Mouse (Mus musculus) MEL (cell line): ENCODE data around the gene Creg2.

Experiments used
- CTCF ChIP-seq, 3 experiments: IDR thresholded peaks in 2 of 3; conservative IDR thresholded peaks in 1 of 3; 2 replicates each; pipeline ENCODE4 v1.5.1; 2011 to 2012; ENCODE audit warnings: low read length in 3 of 3, low read depth in 2 of 3, mild to moderate bottlenecking in 2 of 3, improper control_type of control experiment in 1 of 3, inconsistent platforms in 1 of 3, mixed read lengths in 1 of 3, moderate library complexity in 1 of 3; ENCODE audit not compliant: control insufficient read depth in 1 of 3, insufficient read depth in 1 of 3, poor library complexity in 1 of 3, severe bottlenecking in 1 of 3
- E2F4 ChIP-seq: IDR thresholded peaks from 2 replicates; pipeline ENCODE4 v1.6.1; 2011; ENCODE audit warnings: low read depth, low read length, improper control_type of control experiment, borderline replicate concordance
- KAT2A ChIP-seq: conservative IDR thresholded peaks from 2 replicates; pipeline ENCODE4 v1.6.1; 2012; ENCODE audit warnings: low read depth, low read length, improper control_type of control experiment, inconsistent platforms
- MAFK ChIP-seq: IDR thresholded peaks from 2 replicates; pipeline ENCODE4 v1.6.1; 2011; ENCODE audit warnings: low read depth, mild to moderate bottlenecking, low read length, improper control_type of control experiment, borderline replicate concordance
- MAX ChIP-seq: IDR thresholded peaks from 2 replicates; pipeline ENCODE4 v1.6.1; 2011; ENCODE audit warnings: low read length, improper control_type of control experiment
- NELFE ChIP-seq: IDR thresholded peaks from 2 replicates; pipeline ENCODE4 v1.6.1; 2011; ENCODE audit warnings: low read depth, low read length, improper control_type of control experiment
- NRF1 ChIP-seq: IDR thresholded peaks from 2 replicates; pipeline ENCODE4 v1.6.1; 2014; ENCODE audit warnings: low read depth, mild to moderate bottlenecking, inconsistent platforms, low read length, improper control_type of control experiment, moderate library complexity; ENCODE audit not compliant: poor library complexity, insufficient read depth, severe bottlenecking
- POLR2A ChIP-seq, 2 experiments: IDR thresholded peaks; 2 replicates each; pipeline ENCODE4 v1.6.1; 2011 to 2012; ENCODE audit warnings: low read length in 2 of 2, mild to moderate bottlenecking in 2 of 2, control low read depth in 1 of 2, improper control_type of control experiment in 1 of 2, low read depth in 1 of 2, moderate library complexity in 1 of 2; ENCODE audit not compliant: control insufficient read depth in 1 of 2, insufficient read depth in 1 of 2, poor library complexity in 1 of 2
- RAD21 ChIP-seq: IDR thresholded peaks from 2 replicates; pipeline ENCODE4 v1.6.1; 2011; ENCODE audit warnings: mild to moderate bottlenecking, low read depth, low read length, improper control_type of control experiment
- TBP ChIP-seq: IDR thresholded peaks from 2 replicates; pipeline ENCODE4 v1.8.0; 2011; ENCODE audit warnings: low read depth, low read length, improper control_type of control experiment

DNA sequence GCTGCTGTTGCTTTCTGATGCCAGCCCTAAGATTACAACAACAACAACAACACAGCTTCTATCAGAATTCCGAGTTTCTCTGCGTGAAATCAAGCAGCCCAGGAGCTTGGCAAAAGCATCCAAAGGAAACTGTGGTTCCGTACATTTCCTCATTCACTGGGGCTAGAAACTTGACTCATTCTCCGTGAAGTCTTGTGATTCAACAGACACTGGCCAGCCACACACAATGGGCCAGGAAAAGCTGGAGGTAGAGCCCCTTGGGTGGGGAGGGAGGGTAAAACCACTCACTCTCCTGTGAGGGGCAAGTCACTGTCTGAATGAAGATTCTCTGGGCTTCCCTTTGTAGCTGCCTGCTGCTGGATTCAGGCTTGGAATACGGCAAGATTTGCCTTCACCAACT is 15.1 kb downstream of the Creg2 start:
- TF ChIP-seq CTCF (IDR thresholded peaks at IDR 0.05 in 2 of 3, conservative IDR thresholded peaks at IDR 0.05 in 1 of 3; ENCODE audit: control insufficient read depth in 1 of 3, insufficient read depth in 1 of 3, low read depth in 2 of 3, low read length in 3 of 3, poor library complexity in 1 of 3, severe bottlenecking in 1 of 3) (no peak), MAFK (no peak), POLR2A (IDR thresholded peaks at IDR 0.05; ENCODE audit: control insufficient read depth in 1 of 2, insufficient read depth in 1 of 2, low read depth in 1 of 2, low read length in 2 of 2, poor library complexity in 1 of 2) (no peak), NRF1 (no peak), RAD21 (no peak), MAX (no peak), KAT2A (no peak), E2F4 (no peak), NELFE (no peak), TBP (no peak)
